Mouse (Mus musculus) CD4-positive naive resting alpha-beta T cell, adult 76 days (primary cell): Measurements from ENCODE around the gene Igll1. TPM values are rescaled to one million over a fixed set of nuclear protein-coding genes. Genes with fewer than 3 reads are reported as not detected.

Experiments
- total RNA-seq: library from RNA; stranded (reverse); gene quantifications from one replicate; pipeline ENCODE4 v1.2.4, GENCODE M21; 2023

Igll1 gene
- not detected for total RNA-seq

DNA sequence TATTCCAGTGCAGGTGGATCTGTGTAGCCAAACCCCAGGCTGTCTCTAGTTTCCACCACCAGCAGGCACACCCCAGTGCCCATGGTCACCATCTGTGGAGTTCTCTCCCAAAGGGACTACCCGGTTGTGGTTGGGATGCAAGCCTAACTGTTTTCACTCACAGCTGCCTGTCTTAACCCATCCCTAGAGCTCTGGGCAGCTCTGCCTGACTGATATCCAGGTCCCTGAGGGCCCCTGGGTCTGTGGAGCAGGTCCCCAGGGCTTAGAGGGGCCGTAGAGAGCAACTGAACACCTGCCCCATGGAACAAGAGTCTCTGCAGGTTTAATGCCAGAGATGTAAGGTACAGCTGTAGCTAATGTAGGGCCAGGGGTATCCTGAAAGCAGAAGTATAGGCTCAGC is at the start of gene Igll1:
Gene Igll1, minus strand, starts transcription at position 8 of the 400 bp plus-strand sequence.

DNA sequence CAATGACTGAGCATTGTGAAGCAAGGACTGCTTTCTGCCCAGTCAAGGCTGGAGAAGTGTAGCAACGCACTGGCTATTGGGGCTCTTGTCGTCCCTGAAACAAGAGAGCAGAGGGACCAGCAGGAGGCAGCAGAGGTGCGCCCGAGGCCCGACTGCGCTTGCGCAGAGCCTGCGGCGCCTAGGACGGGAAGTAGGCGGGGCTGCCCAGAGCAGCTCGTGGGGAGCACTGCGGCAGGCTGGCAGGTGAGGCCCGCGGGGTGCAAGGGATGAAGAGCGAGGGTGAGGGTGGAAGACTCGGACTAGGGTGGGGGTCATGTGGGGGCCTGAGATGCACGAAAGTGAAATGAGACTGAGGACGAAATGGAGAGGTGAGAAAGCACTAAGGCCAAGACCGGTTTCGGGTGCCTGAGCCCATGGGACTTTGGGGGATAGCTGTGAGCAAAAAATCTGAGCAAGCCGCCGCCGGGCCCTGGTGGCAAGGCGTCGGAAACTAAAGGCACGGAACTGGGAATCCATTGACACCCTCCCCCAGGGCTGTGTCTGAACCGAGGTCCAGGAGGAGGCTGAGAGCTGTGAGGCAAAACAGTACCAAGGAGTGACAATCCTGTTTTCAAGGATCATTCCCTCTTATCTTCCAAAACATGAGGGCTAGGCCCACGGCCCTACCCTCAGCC is 32.7 kb upstream of the Igll1 start, which contains the start of gene Ppm1f:
Gene Ppm1f, plus strand, starts transcription at position 88 of the 674 bp plus-strand sequence.

DNA sequence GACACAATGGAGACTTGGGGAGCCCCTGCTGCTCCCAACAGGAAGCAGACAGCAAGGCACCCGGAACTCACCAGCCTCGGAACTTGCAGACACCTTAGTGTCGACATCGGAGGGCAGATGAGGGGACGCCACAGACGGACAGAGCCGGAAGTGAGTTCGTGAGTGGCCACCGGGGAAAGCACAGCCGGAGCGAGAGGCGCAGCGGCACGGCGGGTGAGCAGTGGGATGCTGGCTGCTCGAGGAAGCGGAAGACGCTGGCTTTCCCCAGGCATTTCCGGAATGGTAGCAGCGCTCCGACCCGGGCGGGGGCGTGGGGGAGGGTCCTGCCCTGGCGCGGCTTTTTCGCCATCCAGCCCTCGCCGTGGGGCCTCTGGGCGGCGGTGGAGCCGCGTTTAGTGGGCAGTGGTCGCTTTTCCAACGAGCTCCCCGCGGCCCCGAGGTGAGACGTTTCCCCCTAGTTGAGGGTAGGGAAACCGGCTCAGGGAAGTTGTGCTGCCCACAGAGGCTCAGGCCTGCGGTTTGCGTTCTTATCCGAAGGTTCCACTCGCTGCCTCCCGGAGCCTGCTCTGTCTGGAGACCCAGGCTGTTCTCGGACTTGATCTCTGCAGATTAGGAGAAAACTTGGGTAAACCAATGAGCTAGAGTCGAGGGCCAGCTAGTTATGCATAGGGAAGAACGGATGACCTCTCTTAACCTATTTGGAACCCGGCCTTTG is 7.0 kb upstream of the Igll1 start, which contains the start of the genes Top3b and Vpreb1:
Gene Top3b, plus strand, starts transcription at position 120 of the 715 bp plus-strand sequence.
Gene Vpreb1, minus strand, starts transcription at position 227 of the 715 bp plus-strand sequence.

DNA sequence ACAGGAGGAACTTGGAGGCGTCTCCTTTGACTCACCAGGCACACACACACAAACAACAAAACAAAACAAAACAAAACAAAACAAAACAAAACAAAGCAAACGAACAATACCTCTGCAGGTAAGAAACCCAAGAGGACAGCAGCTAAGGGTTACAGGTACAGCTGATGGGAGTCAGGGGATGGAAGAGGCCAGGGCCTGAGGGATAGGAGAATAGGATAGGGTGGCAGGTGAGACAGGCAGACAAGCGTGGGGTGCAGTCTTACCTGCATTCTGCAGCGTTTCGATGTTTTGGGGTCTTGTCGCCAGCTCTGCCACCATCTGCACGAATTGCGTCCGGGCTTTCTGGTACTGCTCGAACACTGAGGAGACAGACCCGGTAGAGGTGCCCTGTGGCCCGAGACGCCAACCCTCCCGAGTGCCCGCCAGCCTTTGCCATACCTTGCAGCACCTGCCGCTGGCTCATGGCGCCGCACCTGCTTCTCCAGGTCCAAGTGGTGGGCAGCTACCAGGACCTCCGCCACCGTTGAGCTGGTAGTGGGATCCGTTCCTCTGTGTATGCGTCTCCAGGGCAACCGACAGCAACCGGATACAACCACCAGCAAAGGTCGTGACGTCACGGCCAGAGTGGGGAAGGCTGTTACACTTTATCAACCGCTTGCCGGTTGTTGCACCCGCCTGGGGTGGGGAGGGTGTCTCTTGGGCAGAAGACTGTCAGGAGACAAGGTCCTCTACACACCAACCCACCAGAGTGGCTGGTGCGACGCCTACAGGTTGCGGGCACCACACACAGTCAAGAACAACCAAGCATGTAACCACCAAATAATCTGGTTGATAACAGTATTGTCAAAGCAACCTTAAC is 34.8 kb downstream of the Igll1 start, which contains the start of gene Spag6l:
Gene Spag6l, minus strand, starts transcription at position 700 of the 859 bp plus-strand sequence.

Other genes with a start within 250 kb of the Igll1 start
- gene Olfr19, start 187.6 kb downstream of the Igll1 start, total RNA-seq: not detected
- 5.3 TPM for gene Spag6l, start 34.5 kb downstream of the Igll1 start, total RNA-seq
- gene Top3b, start 6.8 kb upstream of the Igll1 start, total RNA-seq: 94.1 TPM
- not detected for gene Vpreb1, start 6.9 kb upstream of the Igll1 start, total RNA-seq
- gene Ppm1f, start 32.5 kb upstream of the Igll1 start, total RNA-seq: 16.3 TPM
- 189 TPM for gene Mapk1, start 119.4 kb upstream of the Igll1 start, total RNA-seq
- gene Ypel1, start 205.7 kb upstream of the Igll1 start, total RNA-seq: 0.50 TPM
- 108 TPM for gene Ppil2, start 247.3 kb upstream of the Igll1 start, total RNA-seq